Mouse (Mus musculus) ES-Bruce4 (cell line): ENCODE measurements around the gene Hsf2bp.

Source experiments
- CTCF ChIP-seq: IDR thresholded peaks from one replicate; pipeline ENCODE4 v1.8.1; 2011; ENCODE audit warnings: low read depth, low read length
- POLR2A ChIP-seq: IDR thresholded peaks from one replicate; pipeline ENCODE4 v1.8.1; 2011; ENCODE audit warnings: low read length; ENCODE audit not compliant: insufficient read depth

DNA sequence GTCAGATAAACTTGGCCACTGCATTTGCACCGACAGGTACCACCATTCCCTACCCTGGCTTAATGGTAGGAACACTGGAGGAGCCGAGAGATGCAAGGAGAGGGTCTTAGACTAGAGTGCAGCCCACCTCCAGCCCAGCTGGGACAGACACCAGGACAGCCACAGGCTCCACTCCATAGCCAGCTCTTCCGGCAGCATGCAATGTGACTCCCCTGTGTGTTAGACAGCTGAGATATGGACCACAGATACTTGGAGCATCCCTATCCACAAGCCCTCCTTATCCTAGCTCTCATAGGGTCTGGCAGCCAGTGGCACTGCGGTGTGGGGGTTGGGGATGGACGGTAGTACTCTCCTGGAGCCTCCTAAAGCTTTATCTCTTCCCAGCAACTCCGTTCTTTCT, 107.1 kb downstream of the Hsf2bp start:
- TF ChIP-seq CTCF (no peak), POLR2A (no peak)
